Comparison of ENCODE assay signal across 9 mouse cellular contexts in genomic region chr5:147945000-147945666, GRCm38 (mm10). TPM values are rescaled to one million over a fixed set of nuclear protein-coding genes. Genes with fewer than 3 reads are reported as not detected.
DNase-seq lines count a peak whose midpoint lies in the region; ATAC-seq lines count a peak whose summit lies in the region.
"Had no signal": no experiment of that assay in that cellular context is flagged by ENCODE, and none has a peak within 500 bp of the region (broad histone marks: within the 10 kb centered on the region; RNA-seq: fewer than 3 reads in every experiment).

No protein-coding gene starts in this region.

- intact Hi-C loops in heart, postnatal 25 days (cut with DNase I) = loop anchor here (5.0 to 10.0 kb wide), 2 partner anchors 78 to 360 kb away; no protein-coding TSS in a partner anchor

- no peaks in the 10 kb centered on the region for H3K9me3 ChIP-seq in embryonic facial prominence, embryonic 11.5 days (replicated peaks; ENCODE audit: control insufficient read depth, low read length)
- H3K9me3 ChIP-seq in midbrain, embryonic 13.5 days = peaks cover 3% of the 10 kb centered on the region; the same call in 1 of the 2 replicates
- H3K9me3 ChIP-seq: neural tube, embryonic 12.5 days had no signal

- no peaks in the 10 kb centered on the region; the same call in 1 of the 2 replicates for H3K4me1 ChIP-seq in embryonic facial prominence, embryonic 11.5 days (ENCODE audit: control insufficient read depth, insufficient read depth, low read length)
- no peaks in the 10 kb centered on the region for H3K4me1 ChIP-seq in midbrain, embryonic 13.5 days (replicated peaks)
- H3K4me1 ChIP-seq: neural tube, embryonic 12.5 days had no signal

- no peak overlapping the region for H3K9ac ChIP-seq in embryonic facial prominence, embryonic 11.5 days (replicated peaks; ENCODE audit: low read length)
- no peak overlapping the region for H3K9ac ChIP-seq in midbrain, embryonic 13.5 days (replicated peaks)
- H3K9ac ChIP-seq: neural tube, embryonic 12.5 days had no signal

- no peaks in the 10 kb centered on the region for H3K36me3 ChIP-seq in embryonic facial prominence, embryonic 11.5 days (replicated peaks; ENCODE audit: control insufficient read depth, insufficient read depth, low read depth, low read length)
- H3K36me3 ChIP-seq in midbrain, embryonic 13.5 days = no peaks in the 10 kb centered on the region
- H3K36me3 ChIP-seq: neural tube, embryonic 12.5 days had no signal

- no peak overlapping the region for H3K4me3 ChIP-seq in embryonic facial prominence, embryonic 11.5 days (ENCODE audit: low read depth, low read length)
- H3K4me3 ChIP-seq in midbrain, embryonic 13.5 days (replicated peaks) = no peak overlapping the region
- H3K4me3 ChIP-seq: neural tube, embryonic 12.5 days had no signal

- 40% methylated on average over 5 of the region's 5 CpGs for WGBS in embryonic facial prominence, embryonic 11.5 days
- WGBS in midbrain, embryonic 13.5 days = 39% methylated on average over 5 of the region's 5 CpGs

- ATAC-seq in embryonic facial prominence, embryonic 11.5 days (replicated peaks; ENCODE audit: insufficient number of reproducible peaks, low FRiP score, low TSS enrichment, low read depth) = no peak
- ATAC-seq in midbrain, embryonic 13.5 days = peak; percentile 75

- H3K27me3 ChIP-seq in embryonic facial prominence, embryonic 11.5 days (ENCODE audit: control insufficient read depth, insufficient read depth, low read length) = no peaks in the 10 kb centered on the region
- no peaks in the 10 kb centered on the region for H3K27me3 ChIP-seq in midbrain, embryonic 13.5 days
- H3K27me3 ChIP-seq: neural tube, embryonic 12.5 days had no signal

- H3K4me2 ChIP-seq in embryonic facial prominence, embryonic 11.5 days (ENCODE audit: low read depth, low read length) = no peak overlapping the region
- H3K4me2 ChIP-seq in midbrain, embryonic 13.5 days (replicated peaks) = no peak overlapping the region
- H3K4me2 ChIP-seq: neural tube, embryonic 12.5 days had no signal

- no peak overlapping the region for H3K27ac ChIP-seq in embryonic facial prominence, embryonic 11.5 days (replicated peaks; ENCODE audit: low read depth, low read length)
- no peak overlapping the region for H3K27ac ChIP-seq in midbrain, embryonic 13.5 days
- H3K27ac ChIP-seq: neural tube, embryonic 12.5 days had no signal

- peak; percentile 82 for DNase-seq in heart, adult 11 months
- DNase-seq in heart, postnatal 25 days (ENCODE audit: low spot score) = no peak
- peak; percentile 15 for DNase-seq in right cerebral cortex, postnatal 25 days
- no peak for DNase-seq in right cerebral cortex, postnatal 36 days (ENCODE audit: low spot score in 2 of 2)
- peak; percentile 53 for DNase-seq in embryonic facial prominence, embryonic 11.5 days (ENCODE audit: low spot score)
- no peak for DNase-seq in spleen, postnatal 14 days (ENCODE audit: low spot score in 2 of 2)
- DNase-seq in urinary bladder, postnatal 10 days (ENCODE audit: low spot score) = no peak

RNA-seq across cellular contexts. Expression of gene Mtus2, which starts 12.0 kb away (rescaled TPM):
- total RNA-seq in heart, postnatal 25 days (2021) = 100 to 1,000 TPM in 1 of 2 experiments, 10 to 100 TPM in 1; 98.1 to 109 TPM
- 10.6 and 10.7 TPM in 2 replicates for polyA plus RNA-seq in embryonic facial prominence, embryonic 11.5 days (2014; fragmentation: Nextera tagmentation; extraction: Ambion mirVana)
- polyA plus RNA-seq in midbrain, embryonic 13.5 days (2015; fragmentation: Nextera tagmentation; extraction: Ambion mirVana) = 35.1 and 38.1 TPM in 2 replicates

RNA-seq across cellular contexts. Expression of gene Slc46a3, which starts 50.5 kb away (rescaled TPM):
- 10 to 100 TPM; 11.7 to 12.7 TPM for total RNA-seq in heart, postnatal 25 days (2021)
- polyA plus RNA-seq in embryonic facial prominence, embryonic 11.5 days (2014; fragmentation: Nextera tagmentation; extraction: Ambion mirVana) = 2.6 and 3.6 TPM in 2 replicates
- 4.6 and 4.8 TPM in 2 replicates for polyA plus RNA-seq in midbrain, embryonic 13.5 days (2015; fragmentation: Nextera tagmentation; extraction: Ambion mirVana)

Comparison
In these comparisons a context has a peak if more than half of its experiments do, and no peak if none do; other contexts are left out.
1. DNase-seq: peak in heart, adult 11 months (single experiment), right cerebral cortex, postnatal 25 days (single experiment) and embryonic facial prominence, embryonic 11.5 days (single experiment); none in heart, postnatal 25 days (single experiment), right cerebral cortex, postnatal 36 days (0 of 2), spleen, postnatal 14 days (0 of 2) and urinary bladder, postnatal 10 days (single experiment).